Mouse (Mus musculus): Measurements from ENCODE around the gene Adcy4. TPM values are rescaled to one million over a fixed set of nuclear protein-coding genes. Genes with fewer than 3 reads are reported as not detected.

Gene Adcy4
- polyA plus RNA-seq, 1 experiment: 4.1 TPM

DNA sequence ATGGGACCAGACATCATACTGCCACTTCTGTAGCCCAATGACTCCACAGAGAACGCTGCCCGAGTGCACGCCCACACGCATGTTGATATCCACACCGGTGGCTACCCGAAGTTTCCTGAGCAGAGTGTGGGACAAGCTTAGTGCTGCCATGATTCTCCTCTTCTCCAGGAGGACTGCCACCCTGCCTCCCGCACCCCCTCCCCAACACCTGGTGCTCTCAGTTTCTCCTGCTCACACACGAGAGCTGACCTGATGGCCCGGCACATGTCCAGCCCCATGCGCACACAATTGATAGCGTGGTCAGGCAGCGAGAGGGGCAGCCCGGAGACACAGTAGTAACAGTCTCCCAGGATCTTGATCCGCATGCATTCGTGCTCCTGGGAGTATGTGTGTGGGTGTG, 5.2 kb downstream of the Adcy4 start:
- no peaks in the 10 kb centered on the region for H3K4me1 ChIP-seq (ENCODE audit: control insufficient read depth, insufficient read depth, low read length)
- 88% methylated on average over 15 of the region's 15 CpGs for WGBS
- TF ChIP-seq POLR2A (IDR thresholded peaks at IDR 0.05; ENCODE audit: borderline replicate concordance, insufficient read depth, low read length): no peak
- TF ChIP-seq CTCF (IDR thresholded peaks at IDR 0.05; ENCODE audit: borderline replicate concordance, insufficient read depth, low read depth, low read length): no peak

DNA sequence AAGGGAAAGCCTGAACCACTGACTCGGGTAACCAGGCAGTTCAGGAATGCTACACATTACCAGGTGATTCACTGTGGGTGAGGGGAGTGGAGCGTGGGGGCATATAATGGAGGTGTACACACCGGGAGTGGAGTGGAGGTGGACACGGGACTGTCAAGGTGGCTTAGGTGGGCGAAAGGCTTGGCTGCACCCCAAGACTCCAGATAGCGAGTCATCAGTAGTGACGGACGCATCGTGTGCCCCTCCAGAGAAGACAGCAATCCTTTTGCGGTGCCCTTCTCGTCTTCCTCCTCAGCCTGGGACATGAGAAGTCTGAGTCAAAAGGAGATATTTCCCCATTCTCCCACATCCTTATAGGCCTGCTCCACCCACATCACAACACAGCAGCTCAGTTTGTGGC, 6.1 kb downstream of the Adcy4 start:
- TF ChIP-seq POLR2A (IDR thresholded peaks at IDR 0.05; ENCODE audit: borderline replicate concordance, insufficient read depth, low read length): no peak
- Histone ChIP-seq H3K4me1 (ENCODE audit: control insufficient read depth, insufficient read depth, low read length) (no peaks in the 10 kb centered on the region), H3K27ac (ENCODE audit: insufficient read depth, low read length) (no peak overlapping the region), H3K4me3 (replicated peaks; ENCODE audit: insufficient read depth, low read depth, low read length) (no peak overlapping the region), H3K27me3 (ENCODE audit: control insufficient read depth, insufficient read depth, low read length) (no peaks in the 10 kb centered on the region; the same call in 1 of the 2 replicates)
- whole genome bisulfite sequencing: 86% methylated on average over 11 of the region's 11 CpGs
- peak in 1 of 2 experiments; percentile 1 for DNase-seq

More for the DNA sequence above, 5.2 kb downstream of the Adcy4 start:
- Histone ChIP-seq H3K27me3 (ENCODE audit: control insufficient read depth, insufficient read depth, low read length) (no peaks in the 10 kb centered on the region; the same call in 1 of the 2 replicates), H3K27ac (ENCODE audit: insufficient read depth, low read length) (no peak overlapping the region), H3K4me3 (replicated peaks; ENCODE audit: insufficient read depth, low read depth, low read length) (no peak overlapping the region)
- DNase-seq: peak in 1 of 2 experiments; percentile 3

DNA sequence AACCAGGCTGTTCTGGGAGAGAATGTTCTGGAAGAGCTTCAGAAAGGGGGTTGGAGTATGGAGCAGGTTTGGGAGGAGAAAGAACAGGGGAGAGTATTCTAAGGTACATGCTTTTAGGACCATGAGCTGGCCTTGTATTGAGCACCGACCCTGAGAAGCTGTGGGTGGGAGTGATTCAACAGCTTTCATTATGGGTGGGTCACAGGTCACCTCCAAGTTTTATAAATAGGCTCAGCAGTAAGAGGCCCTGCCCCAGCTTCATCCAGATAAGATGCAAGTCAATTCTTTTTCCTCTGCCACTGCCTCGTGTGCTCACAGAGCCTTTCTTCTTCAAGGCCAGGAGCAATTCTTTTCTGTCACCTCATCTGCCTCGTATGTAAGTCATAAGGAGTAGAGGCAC, 6.7 kb downstream of the Adcy4 start:
- WGBS: 65% methylated on average over 3 of the region's 3 CpGs
- DNase-seq: no peak
- Histone ChIP-seq H3K27me3 (ENCODE audit: control insufficient read depth, insufficient read depth, low read length) (no peaks in the 10 kb centered on the region), H3K4me3 (replicated peaks; ENCODE audit: insufficient read depth, low read depth, low read length) (no peak overlapping the region), H3K4me1 (ENCODE audit: control insufficient read depth, insufficient read depth, low read length) (no peaks in the 10 kb centered on the region), H3K27ac (ENCODE audit: insufficient read depth, low read length) (no peak overlapping the region)
- TF ChIP-seq POLR2A (IDR thresholded peaks at IDR 0.05; ENCODE audit: borderline replicate concordance, insufficient read depth, low read length): no peak
- TF ChIP-seq CTCF (IDR thresholded peaks at IDR 0.05; ENCODE audit: borderline replicate concordance, insufficient read depth, low read depth, low read length): no peak

DNA sequence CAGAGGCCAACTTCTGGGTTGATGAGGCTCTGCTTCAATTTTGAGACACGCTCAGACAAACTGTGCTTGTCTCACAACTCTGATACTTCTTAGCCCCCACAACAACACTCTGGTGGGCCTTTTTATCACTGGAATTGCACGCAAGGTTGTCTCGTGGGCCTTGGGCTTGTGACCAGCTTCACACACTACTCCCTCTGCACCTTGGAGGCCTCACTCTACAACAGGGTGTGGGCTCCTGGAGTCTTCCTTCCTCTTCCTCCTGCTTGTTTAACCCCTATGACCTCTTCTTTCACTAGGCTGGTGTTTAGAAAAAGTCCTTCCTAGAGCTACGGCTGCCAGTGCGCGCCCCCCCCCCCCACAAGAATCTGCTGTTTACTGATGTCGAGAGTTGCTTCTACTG, 7.2 kb downstream of the Adcy4 start:
- peak in 1 of 2 experiments; percentile 3 for DNase-seq
- Histone ChIP-seq H3K27me3 (ENCODE audit: control insufficient read depth, insufficient read depth, low read length) (no peaks in the 10 kb centered on the region), H3K4me1 (ENCODE audit: control insufficient read depth, insufficient read depth, low read length) (no peaks in the 10 kb centered on the region), H3K27ac (ENCODE audit: insufficient read depth, low read length) (no peak overlapping the region), H3K4me3 (replicated peaks; ENCODE audit: insufficient read depth, low read depth, low read length) (no peak overlapping the region)
- WGBS: 81% methylated on average over 7 of the region's 7 CpGs
- TF ChIP-seq CTCF (IDR thresholded peaks at IDR 0.05; ENCODE audit: borderline replicate concordance, insufficient read depth, low read depth, low read length): no peak

DNA sequence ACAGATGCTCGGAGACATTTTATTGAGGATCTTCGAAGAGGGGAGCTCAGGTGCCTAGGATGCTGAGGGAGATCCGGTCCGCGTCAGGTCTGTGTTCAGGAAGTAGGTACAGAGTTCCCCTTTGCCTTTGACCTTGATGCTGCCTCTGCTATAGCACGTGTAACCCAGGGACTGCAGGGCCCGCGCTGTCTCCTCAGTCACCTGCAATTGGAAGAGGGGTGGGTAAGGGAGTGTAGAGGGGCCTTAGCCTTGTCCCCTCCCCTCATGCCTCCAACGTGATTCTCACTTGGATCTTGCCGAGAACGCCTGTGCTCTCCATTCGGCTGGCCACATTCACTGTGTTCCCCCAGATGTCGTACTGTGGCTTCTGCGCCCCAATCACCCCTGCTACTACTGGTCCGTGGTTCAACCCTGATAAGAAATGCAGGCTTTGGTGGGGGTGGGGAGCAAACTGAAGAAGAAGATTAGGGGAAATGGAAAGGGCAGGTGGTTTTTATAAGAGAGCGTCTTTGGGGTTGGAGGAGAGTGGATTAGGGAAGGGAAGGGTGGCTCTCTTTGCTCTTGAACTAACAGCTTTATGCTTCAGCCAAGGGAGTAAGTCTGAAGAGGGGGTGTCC, 14.7 kb downstream of the Adcy4 start:
- H3K4me1 ChIP-seq (ENCODE audit: control insufficient read depth, insufficient read depth, low read length): peaks cover 4% of the 10 kb centered on the region; the same call in 1 of the 2 replicates
- no peak for TF ChIP-seq CTCF (IDR thresholded peaks at IDR 0.05; ENCODE audit: borderline replicate concordance, insufficient read depth, low read depth, low read length)
- TF ChIP-seq POLR2A (IDR thresholded peaks at IDR 0.05; ENCODE audit: borderline replicate concordance, insufficient read depth, low read length): no peak
- H3K27me3 ChIP-seq (ENCODE audit: control insufficient read depth, insufficient read depth, low read length): no peaks in the 10 kb centered on the region
- WGBS: 87% methylated on average over 16 of the region's 16 CpGs
- no peak overlapping the region for H3K4me3 ChIP-seq (replicated peaks; ENCODE audit: insufficient read depth, low read depth, low read length)
- DNase-seq: no peak
- no peak overlapping the region for H3K27ac ChIP-seq (ENCODE audit: insufficient read depth, low read length)

DNA sequence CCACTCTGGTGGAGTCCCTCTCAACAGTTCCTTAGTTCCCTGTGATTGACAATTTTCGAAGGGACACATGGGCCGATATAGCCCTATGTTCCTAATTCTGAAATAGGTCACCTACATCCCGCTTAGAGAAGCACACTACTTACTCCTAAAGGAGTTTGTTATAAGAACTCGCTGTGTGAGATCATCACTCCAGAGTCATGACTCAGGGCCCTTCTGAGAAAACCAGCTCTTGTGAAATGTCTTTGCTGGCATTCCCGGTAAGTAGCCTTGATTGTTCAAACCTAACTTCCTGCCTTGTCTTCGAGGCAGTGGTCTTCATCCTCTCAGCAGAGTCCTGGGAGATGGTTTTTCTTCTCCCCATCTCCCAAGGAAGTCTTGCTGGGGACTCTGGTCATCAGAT, 15.3 kb downstream of the Adcy4 start:
- Histone ChIP-seq H3K27ac (ENCODE audit: insufficient read depth, low read length) (no peak overlapping the region), H3K4me3 (replicated peaks; ENCODE audit: insufficient read depth, low read depth, low read length) (no peak overlapping the region), H3K27me3 (ENCODE audit: control insufficient read depth, insufficient read depth, low read length) (no peaks in the 10 kb centered on the region), H3K4me1 (ENCODE audit: control insufficient read depth, insufficient read depth, low read length) (peaks cover 4% of the 10 kb centered on the region; the same call in 1 of the 2 replicates)
- TF ChIP-seq POLR2A (IDR thresholded peaks at IDR 0.05; ENCODE audit: borderline replicate concordance, insufficient read depth, low read length): no peak
- no peak for TF ChIP-seq CTCF (IDR thresholded peaks at IDR 0.05; ENCODE audit: borderline replicate concordance, insufficient read depth, low read depth, low read length)
- DNase-seq: no peak
- WGBS: 93% methylated on average over 6 of the region's 6 CpGs

DNA sequence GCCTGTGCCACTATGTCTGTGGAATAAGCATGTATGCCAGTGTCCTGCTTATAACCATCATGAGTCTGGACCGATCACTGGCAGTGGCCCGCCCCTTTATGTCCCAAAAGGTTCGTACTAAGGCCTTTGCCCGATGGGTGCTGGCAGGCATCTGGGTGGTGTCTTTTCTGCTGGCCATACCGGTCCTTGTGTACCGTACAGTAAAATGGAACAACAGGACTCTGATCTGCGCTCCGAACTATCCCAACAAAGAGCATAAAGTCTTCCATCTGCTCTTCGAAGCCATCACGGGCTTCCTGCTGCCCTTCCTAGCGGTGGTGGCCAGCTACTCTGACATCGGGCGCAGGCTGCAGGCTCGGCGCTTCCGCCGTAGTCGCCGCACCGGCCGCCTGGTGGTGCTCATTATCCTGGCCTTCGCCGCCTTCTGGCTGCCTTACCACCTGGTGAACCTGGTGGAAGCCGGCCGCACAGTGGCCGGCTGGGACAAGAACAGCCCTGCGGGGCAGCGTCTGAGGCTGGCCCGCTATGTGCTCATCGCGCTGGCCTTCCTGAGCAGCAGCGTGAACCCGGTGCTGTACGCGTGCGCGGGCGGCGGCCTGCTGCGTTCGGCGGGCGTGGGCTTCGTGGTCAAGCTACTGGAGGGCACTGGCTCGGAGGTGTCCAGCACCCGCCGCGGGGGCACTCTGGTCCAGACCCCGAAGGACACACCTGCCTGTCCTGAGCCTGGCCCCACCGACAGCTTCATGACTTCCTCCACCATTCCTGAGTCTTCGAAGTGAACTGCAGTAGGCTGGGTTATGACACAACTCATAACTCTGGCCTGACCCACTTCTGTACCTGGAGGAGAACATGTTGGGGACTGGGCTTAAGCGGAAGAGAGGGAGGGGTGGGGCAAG, 16.1 kb downstream of the Adcy4 start:
- Histone ChIP-seq H3K4me3 (replicated peaks; ENCODE audit: insufficient read depth, low read depth, low read length) (peak overlapping the region; percentile 24), H3K4me1 (ENCODE audit: control insufficient read depth, insufficient read depth, low read length) (peaks cover 4% of the 10 kb centered on the region; the same call in 1 of the 2 replicates), H3K27me3 (ENCODE audit: control insufficient read depth, insufficient read depth, low read length) (no peaks in the 10 kb centered on the region), H3K27ac (ENCODE audit: insufficient read depth, low read length) (peak overlapping the region; percentile 29)
- 6% methylated on average over 52 of the region's 52 CpGs for WGBS
- TF ChIP-seq CTCF (IDR thresholded peaks at IDR 0.05; ENCODE audit: borderline replicate concordance, insufficient read depth, low read depth, low read length) (peak; percentile 42), POLR2A (IDR thresholded peaks at IDR 0.05; ENCODE audit: borderline replicate concordance, insufficient read depth, low read length) (no peak)
- DNase-seq: peak; percentile 80 to 83

DNA sequence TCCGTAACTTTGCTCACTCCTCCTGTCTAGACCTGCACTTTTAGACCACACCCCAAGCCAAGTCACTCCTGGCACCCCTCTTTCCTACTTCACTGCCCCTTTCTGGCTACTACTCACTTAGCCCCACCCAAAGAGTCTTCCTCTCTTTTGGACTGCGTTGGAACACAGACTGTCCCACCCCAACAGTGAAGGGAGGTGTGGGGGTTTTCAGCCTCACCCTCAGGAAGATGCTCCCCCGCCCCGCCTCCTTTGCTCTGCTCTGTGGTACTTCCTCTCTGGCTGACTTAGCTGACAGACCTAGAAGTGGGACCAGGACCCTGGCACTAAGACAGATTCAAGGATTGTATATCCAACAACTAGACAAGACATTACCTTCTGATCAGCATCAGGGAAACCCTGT, 18.2 kb downstream of the Adcy4 start, which contains the start of gene Ltb4r1:
Gene Ltb4r1, plus strand, starts transcription at position 267 of the 400 bp plus-strand sequence.
- H3K27me3 ChIP-seq (ENCODE audit: control insufficient read depth, insufficient read depth, low read length): no peaks in the 10 kb centered on the region
- TF ChIP-seq CTCF (IDR thresholded peaks at IDR 0.05; ENCODE audit: borderline replicate concordance, insufficient read depth, low read depth, low read length) (no peak), POLR2A (IDR thresholded peaks at IDR 0.05; ENCODE audit: borderline replicate concordance, insufficient read depth, low read length) (no peak)
- WGBS: 74% methylated on average over 4 of the region's 4 CpGs

More for the DNA sequence above, 18.2 kb downstream of the Adcy4 start, which contains the start of gene Ltb4r1:
- Histone ChIP-seq H3K4me1 (ENCODE audit: control insufficient read depth, insufficient read depth, low read length) (peaks cover 6% of the 10 kb centered on the region; the same call in 1 of the 2 replicates), H3K27ac (ENCODE audit: insufficient read depth, low read length) (no peak within 1 kb of the TSS), H3K4me3 (replicated peaks; ENCODE audit: insufficient read depth, low read depth, low read length) (no peak within 1 kb of the TSS)
- DNase-seq: no peak

Data from cerebellum, adult 2 months (tissue).